ENCODE assay signal across 12 mouse cellular contexts in genomic region chr12:52042818-52043336, GRCm38 (mm10). TPM values are rescaled to one million over a fixed set of nuclear protein-coding genes. Genes with fewer than 3 reads are reported as not detected.
A peak's percentile ranks its signal among the peaks of the same experiment; 100 is the strongest.
DNase-seq lines count a peak whose midpoint lies in the region; ATAC-seq lines count a peak whose summit lies in the region.
"Had no signal": no experiment of that assay in that cellular context is flagged by ENCODE, and none has a peak within 500 bp of the region (broad histone marks: within the 10 kb centered on the region; RNA-seq: fewer than 3 reads in every experiment).

No protein-coding gene starts in this region.

- H3K27me3 ChIP-seq in forebrain, embryonic 13.5 days: no peaks in the 10 kb centered on the region
- H3K27me3 ChIP-seq in forebrain, embryonic 12.5 days: no peaks in the 10 kb centered on the region
- no peaks in the 10 kb centered on the region for H3K27me3 ChIP-seq in kidney, embryonic 15.5 days

- H3K4me1 ChIP-seq in forebrain, embryonic 13.5 days: peaks cover 4% of the 10 kb centered on the region; the same call in 1 of the 2 replicates
- H3K4me1 ChIP-seq in forebrain, embryonic 12.5 days: no peaks in the 10 kb centered on the region
- H3K4me1 ChIP-seq in kidney, embryonic 15.5 days: no peaks in the 10 kb centered on the region

- H3K36me3 ChIP-seq in forebrain, embryonic 13.5 days (ENCODE audit: poor library complexity, severe bottlenecking): no peaks in the 10 kb centered on the region
- no peaks in the 10 kb centered on the region for H3K36me3 ChIP-seq in forebrain, embryonic 12.5 days (replicated peaks)
- no peaks in the 10 kb centered on the region for H3K36me3 ChIP-seq in kidney, embryonic 15.5 days

- 61% methylated on average over 10 of the region's 10 CpGs for WGBS in forebrain, embryonic 13.5 days
- 82% methylated on average over 10 of the region's 10 CpGs for WGBS in forebrain, embryonic 12.5 days
- WGBS in kidney, embryonic 15.5 days: 74% methylated on average over 10 of the region's 10 CpGs

- no peaks in the 10 kb centered on the region for H3K9me3 ChIP-seq in forebrain, embryonic 13.5 days (replicated peaks)
- no peaks in the 10 kb centered on the region for H3K9me3 ChIP-seq in forebrain, embryonic 12.5 days
- H3K9me3 ChIP-seq in kidney, embryonic 15.5 days (replicated peaks): no peaks in the 10 kb centered on the region

- H3K27ac ChIP-seq in forebrain, embryonic 13.5 days: no peak overlapping the region
- H3K27ac ChIP-seq in forebrain, embryonic 12.5 days: no peak overlapping the region
- H3K27ac ChIP-seq in kidney, embryonic 15.5 days: no peak overlapping the region

- H3K4me2 ChIP-seq in forebrain, embryonic 13.5 days: no peak overlapping the region
- H3K4me2 ChIP-seq in forebrain, embryonic 12.5 days: no peak overlapping the region
- H3K4me2 ChIP-seq in kidney, embryonic 15.5 days: no peak overlapping the region

- peak; percentile 13 for DNase-seq in kidney, postnatal 10 days
- peak; percentile 55 for DNase-seq in 3T3-L1 (ENCODE audit: low read depth, low spot score)
- DNase-seq in gastrocnemius, postnatal 10 days: peak; percentile 41
- no peak for DNase-seq in thymus, postnatal 0 days (ENCODE audit: low spot score)

- H3K4me3 ChIP-seq in forebrain, embryonic 13.5 days: no peak overlapping the region
- no peak overlapping the region for H3K4me3 ChIP-seq in forebrain, embryonic 12.5 days (replicated peaks)
- H3K4me3 ChIP-seq in kidney, embryonic 15.5 days (replicated peaks): no peak overlapping the region

- H3K9ac ChIP-seq in forebrain, embryonic 13.5 days: no peak overlapping the region
- no peak overlapping the region for H3K9ac ChIP-seq in forebrain, embryonic 12.5 days
- H3K9ac ChIP-seq in kidney, embryonic 15.5 days: no peak overlapping the region

- ATAC-seq in forebrain, embryonic 13.5 days: 0 out of 2 replicates have a peak, but pooled peaks have one; percentile 8
- no peak for ATAC-seq in forebrain, embryonic 12.5 days (ENCODE audit: low FRiP score)
- ATAC-seq in kidney, embryonic 15.5 days (replicated peaks; ENCODE audit: low FRiP score): no peak
- no peak for ATAC-seq in monocyte, adult 5-6 weeks (replicated peaks; ENCODE audit: insufficient number of reproducible peaks, low FRiP score, low TSS enrichment, poor library complexity, severe bottlenecking)

RNA-seq across cellular contexts. Expression of gene Gpr33, which starts 15.0 kb away (rescaled TPM):
- polyA plus RNA-seq in forebrain, embryonic 13.5 days (2015; fragmentation: Nextera tagmentation; extraction: Ambion mirVana): not detected in 2 replicates
- polyA plus RNA-seq in forebrain, embryonic 12.5 days (2016; fragmentation: Nextera tagmentation; extraction: Ambion mirVana): not detected in 2 replicates
- polyA plus RNA-seq in kidney, embryonic 15.5 days (2015; fragmentation: Nextera tagmentation; extraction: Ambion mirVana): not detected in 2 replicates
- total RNA-seq in gastrocnemius, postnatal 10 days (2021): under 1 TPM in 1 of 2 experiments, not detected in 1; 0.16 TPM
- not detected in 3 replicates for total RNA-seq in monocyte, adult 5-6 weeks (2017)
- polyA plus RNA-seq in thymus, postnatal 0 days (2015; fragmentation: Nextera tagmentation; extraction: Ambion mirVana): 0.09 TPM in 2 replicates
- total RNA-seq: layer of hippocampus, postnatal 14 days had no signal
- polyA plus RNA-seq: C2C12; cortical plate, adult 2 months; gonadal fat pad, adult 2 months had no signal

RNA-seq across cellular contexts. Expression of gene Dtd2, which starts 36.6 kb away (rescaled TPM):
- 19.1 and 21.1 TPM in 2 replicates for polyA plus RNA-seq in forebrain, embryonic 13.5 days (2015; fragmentation: Nextera tagmentation; extraction: Ambion mirVana)
- 20.8 and 23.1 TPM in 2 replicates for polyA plus RNA-seq in forebrain, embryonic 12.5 days (2016; fragmentation: Nextera tagmentation; extraction: Ambion mirVana)
- 25.6 and 27.8 TPM in 2 replicates for polyA plus RNA-seq in kidney, embryonic 15.5 days (2015; fragmentation: Nextera tagmentation; extraction: Ambion mirVana)
- total RNA-seq in gastrocnemius, postnatal 10 days (2021): 1 to 10 TPM; 8.0 to 9.2 TPM
- 4.8 to 9.4 TPM (median 8.9 TPM) in 3 replicates for total RNA-seq in monocyte, adult 5-6 weeks (2017)
- 21.4 and 28.4 TPM in 2 replicates for polyA plus RNA-seq in thymus, postnatal 0 days (2015; fragmentation: Nextera tagmentation; extraction: Ambion mirVana)

RNA-seq across cellular contexts. Expression of gene Nubpl, which starts 54.7 kb away (rescaled TPM):
- 13.3 and 13.8 TPM in 2 replicates for polyA plus RNA-seq in forebrain, embryonic 13.5 days (2015; fragmentation: Nextera tagmentation; extraction: Ambion mirVana)
- 14.3 and 16.6 TPM in 2 replicates for polyA plus RNA-seq in forebrain, embryonic 12.5 days (2016; fragmentation: Nextera tagmentation; extraction: Ambion mirVana)
- 14.6 and 15.7 TPM in 2 replicates for polyA plus RNA-seq in kidney, embryonic 15.5 days (2015; fragmentation: Nextera tagmentation; extraction: Ambion mirVana)
- 1 to 10 TPM; 4.1 to 6.0 TPM for total RNA-seq in gastrocnemius, postnatal 10 days (2021)
- total RNA-seq in monocyte, adult 5-6 weeks (2017): 0.85 to 4.8 TPM (median 0.95 TPM) in 3 replicates
- 8.6 TPM in 2 replicates for polyA plus RNA-seq in thymus, postnatal 0 days (2015; fragmentation: Nextera tagmentation; extraction: Ambion mirVana)
